Mouse (Mus musculus) left cerebral cortex, postnatal 4 days (tissue): ENCODE results near the gene Gm11214. TPM values are rescaled to one million over a fixed set of nuclear protein-coding genes. Genes with fewer than 3 reads are reported as not detected.

ENCODE experiments used
- DNase-seq: peaks from one replicate; pipeline ENCODE4 v3.0.0-alpha.2; 2022
- intact Hi-C: fragments of 180-260 bp; cut with DNase I; formaldehyde crosslinking; loops from one replicate; pipeline ENCODE4 v1.15.1; 2025
- total RNA-seq, 2 experiments: library from RNA; stranded (reverse); gene quantifications; 2 replicates each; pipeline ENCODE4 v1.2.3; 2021

Gm11214 gene
- not detected for total RNA-seq

DNA sequence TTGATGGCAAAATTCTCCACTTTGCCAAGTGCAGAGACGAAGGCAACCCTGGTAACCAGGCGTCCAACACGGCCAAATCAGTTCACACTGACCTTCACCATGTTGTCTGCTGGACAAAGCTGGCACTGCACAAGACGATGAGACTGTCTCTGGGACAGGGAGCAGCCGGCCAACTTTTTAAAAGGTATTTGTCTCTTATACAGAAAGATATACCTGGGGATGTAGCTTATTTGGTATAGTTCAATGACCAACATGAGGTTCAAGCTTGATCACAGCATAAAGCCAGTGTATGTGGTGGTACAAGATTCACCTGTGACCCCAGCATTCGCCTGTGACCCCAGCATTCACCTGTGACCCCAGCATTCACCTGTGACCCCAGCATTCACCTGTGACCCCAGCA is at the start of gene Gm11214:
TSS of gene Gm11214 (minus strand) at position 101 of the 400 bp plus-strand sequence.
- DNase-seq, result no peak
- intact Hi-C loops, result no loop called here

DNA sequence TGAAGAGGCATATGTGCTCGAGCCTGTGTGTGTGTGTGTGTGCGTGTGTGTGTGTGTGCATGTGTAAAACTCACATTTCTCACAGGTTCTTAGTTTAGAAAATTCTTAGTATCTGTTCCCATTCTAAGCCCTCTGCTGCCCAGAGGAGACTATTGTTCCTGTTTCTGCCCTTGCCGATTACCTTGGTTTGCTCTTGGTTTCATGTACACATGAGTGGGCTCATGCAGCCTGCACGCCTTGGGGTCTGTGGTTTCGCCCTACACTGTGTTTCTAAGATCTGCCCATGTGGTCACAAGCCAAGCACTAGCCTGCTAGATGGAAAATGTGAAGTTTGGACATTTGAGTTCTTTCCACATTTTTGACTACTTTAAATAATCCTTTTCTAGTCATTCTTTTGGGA is 48.7 kb upstream of the Gm11214 start:
- intact Hi-C loops, result no loop called here

DNA sequence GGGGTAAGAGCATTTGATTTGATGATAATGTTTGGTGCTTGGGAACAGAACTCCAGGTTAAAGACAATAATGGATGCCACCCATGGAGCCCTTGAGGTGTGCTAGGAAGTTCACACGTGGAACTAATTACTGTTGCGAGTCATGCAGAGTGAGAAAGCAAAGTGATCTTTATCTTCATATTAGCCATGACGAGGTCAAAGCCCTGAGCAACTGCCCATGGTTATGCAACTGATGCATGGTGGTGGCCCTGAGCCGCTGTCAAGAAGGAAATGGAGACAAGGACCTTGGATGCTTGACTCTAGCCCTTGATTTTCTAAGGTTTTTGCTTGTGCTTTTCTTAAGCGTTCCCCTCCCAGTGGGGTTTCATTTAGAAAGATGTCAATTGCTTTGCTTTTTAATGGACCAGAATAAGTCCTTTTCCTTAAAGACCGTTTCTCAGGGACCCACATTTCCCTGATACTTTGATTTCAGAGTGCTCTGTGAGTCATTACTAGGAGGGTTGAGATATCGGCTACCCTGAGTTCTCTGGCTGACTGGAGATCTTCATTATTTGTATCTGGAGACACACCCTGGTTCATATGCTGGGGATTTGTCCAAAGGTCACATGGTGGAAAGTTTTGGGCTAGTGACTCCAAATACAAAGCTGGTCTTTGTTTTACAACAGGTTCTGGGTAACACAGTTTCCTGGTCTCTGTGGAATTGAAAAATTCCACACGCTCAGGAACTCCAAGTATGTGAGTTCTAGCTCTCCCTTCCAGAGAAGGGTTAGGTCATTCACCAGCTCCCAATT is 47.4 kb upstream of the Gm11214 start:
- no peak for DNase-seq
- intact Hi-C loops, result no loop called here

More for the DNA sequence above, 48.7 kb upstream of the Gm11214 start:
- DNase-seq, result no peak

DNA sequence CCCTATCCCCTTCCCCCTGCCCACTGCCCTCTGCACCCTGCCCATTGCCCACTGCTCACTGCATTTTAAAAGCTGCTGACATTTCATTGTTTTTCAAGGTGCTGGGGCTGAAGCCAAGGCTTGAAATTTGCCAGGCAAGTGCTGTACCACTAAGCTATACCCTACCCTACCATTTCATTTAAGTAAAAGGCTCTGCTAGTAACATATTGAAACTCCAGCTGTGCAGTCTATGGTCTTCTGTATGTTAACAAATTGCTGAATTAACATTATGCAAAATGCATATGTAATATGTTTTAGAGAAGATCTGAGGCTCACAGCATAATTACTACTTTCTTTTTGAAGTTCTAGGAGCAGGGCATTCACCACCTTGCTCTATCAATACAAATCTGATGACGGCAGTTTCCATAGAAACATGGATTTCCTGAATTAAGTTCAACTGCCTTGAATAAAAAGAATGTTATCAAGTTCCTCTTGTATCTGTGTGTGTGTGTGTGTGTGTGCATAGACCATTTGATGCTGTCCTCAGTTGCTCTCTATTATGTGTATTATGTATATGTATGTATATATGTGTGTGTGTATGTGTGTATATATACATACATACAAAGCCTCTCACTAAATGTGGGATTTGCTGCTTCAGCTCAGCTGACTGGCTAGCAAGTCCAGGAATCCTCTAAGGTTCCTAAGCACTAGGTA is 43.2 kb upstream of the Gm11214 start:
- DNase-seq, result no peak
- intact Hi-C loops, result no loop called here

DNA sequence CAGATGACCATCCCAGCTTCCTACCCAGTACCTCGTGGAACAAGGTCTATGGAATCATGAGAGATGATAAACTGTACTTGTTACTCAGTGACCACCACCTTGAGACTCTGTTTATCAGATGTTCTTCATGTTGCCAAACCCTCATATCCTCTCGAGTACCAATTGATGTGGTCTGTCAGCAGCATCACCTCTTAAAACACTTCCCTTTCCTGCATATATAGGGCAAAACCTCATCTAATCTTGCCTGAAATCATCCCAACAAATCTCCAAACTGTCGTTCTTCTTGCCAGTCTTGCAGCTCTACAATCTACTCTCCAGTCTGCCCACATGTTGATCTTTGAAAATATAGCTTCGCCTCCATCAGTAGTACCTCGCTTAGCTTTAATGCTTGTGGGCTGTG is 41.1 kb upstream of the Gm11214 start:
- no peak for DNase-seq
- intact Hi-C loops, result no loop called here

DNA sequence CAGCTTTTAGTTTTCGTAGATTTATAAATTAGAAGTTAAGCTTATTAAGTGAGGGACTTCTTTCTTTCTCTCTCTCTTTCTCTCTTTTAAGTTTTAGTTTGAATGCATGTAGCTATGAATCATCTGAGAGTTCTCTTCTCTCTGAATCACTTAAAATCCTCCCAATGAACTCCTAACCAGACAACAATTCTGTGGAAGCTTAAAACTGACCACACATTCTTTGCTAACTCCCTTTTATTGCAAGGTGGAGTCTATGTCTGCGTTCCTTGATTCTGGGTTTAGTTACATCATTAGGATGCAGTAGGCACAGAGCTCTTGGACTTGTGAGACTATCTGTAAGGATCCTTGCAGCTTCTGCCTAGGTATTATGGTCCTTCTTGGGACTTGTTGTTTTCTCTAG is 40.5 kb upstream of the Gm11214 start:
- intact Hi-C loops, result no loop called here
- DNase-seq, result no peak

DNA sequence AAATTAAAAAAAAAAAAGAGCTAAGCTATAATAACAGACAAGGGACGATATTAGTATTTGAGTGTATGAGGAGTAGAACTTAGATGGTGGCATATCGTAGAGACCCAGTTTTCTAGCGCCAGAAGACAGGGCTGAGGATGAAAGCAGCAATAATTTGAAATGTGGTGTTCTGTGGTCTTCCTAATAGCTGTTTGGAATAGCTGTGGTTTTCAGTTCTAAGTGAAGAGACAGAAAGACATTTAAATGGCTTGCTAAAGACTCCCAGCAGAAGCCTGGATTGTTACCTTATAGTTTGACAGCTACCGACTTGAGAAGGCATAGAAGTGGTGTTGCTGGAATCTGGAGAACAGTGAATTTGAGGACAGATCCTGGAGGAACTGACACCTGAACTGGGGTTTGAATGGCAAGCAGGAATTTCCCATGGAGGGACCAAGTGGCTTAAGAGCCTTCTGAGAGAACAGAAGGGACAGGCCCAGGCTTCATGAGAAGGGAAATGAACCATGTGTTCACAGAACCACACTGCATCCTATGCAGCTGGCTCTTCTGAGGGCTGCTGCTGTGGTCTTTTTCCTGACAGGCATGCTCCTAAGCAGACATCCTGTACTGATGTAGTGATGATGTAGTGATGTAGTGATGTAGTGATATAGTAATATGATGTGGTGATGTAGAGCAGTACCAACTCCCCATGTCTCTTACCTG is 39.0 kb upstream of the Gm11214 start:
- no peak for DNase-seq
- intact Hi-C loops, result no loop called here

DNA sequence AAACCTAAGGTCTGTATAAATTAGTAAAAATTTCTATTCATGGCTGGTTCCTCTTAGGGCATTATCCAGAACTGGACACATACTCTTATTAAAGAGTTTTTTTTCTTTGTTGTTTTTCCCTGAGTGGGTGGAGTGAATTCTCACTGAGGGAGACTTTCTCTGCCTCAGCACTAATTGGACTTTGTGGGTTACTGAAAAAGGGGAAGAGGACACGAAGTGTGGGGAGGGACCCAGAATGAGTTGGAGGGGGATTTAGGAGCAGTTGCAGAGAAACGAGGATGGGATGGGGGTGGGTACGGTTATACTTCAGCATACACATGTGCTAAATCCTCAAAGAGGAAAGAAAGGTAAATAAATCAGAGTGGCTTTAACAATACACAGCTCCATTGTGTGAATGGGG is 36.6 kb upstream of the Gm11214 start:
- intact Hi-C loops, result no loop called here
- DNase-seq, result no peak

DNA sequence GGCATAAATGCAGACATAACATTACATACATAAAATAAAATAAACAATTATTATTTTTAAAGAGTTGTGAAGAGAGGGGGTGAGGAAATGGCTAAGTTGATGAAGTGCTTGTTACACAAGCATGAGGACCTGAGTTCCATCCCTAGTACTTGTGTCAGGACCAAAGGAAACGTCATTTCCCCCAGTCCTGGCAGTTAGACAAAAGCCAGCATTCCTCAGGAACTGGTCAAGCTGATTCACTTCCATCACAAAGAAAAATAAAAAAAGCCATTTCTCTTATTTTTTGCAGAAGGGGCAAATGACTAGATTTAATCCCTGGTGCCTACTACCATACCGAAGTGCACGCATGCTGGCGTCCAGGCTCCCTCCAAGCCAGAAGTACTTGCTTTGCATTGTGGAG is 33.7 kb upstream of the Gm11214 start:
- no peak for DNase-seq
- intact Hi-C loops, result no loop called here

DNA sequence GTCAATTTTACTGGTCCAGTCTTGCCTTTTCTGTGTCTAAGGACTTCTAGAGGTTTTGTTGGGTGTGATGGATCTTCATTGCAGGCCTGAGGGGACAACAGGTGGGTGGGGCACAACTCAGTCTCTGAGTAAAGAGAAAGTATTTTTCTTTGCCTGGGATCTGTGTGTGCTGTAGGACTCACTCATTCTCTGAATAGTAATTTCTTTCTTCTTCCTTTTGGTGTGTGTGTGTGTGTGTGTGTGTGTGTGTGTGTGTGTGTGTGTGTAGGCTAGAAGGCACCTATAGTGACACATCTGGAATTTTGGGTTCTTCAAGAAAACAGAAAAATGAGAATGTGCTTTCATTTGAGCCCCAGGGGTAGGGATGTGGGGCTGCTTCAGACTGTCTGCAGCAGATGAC is 29.2 kb upstream of the Gm11214 start:
- no peak for DNase-seq
- intact Hi-C loops, result no loop called here

DNA sequence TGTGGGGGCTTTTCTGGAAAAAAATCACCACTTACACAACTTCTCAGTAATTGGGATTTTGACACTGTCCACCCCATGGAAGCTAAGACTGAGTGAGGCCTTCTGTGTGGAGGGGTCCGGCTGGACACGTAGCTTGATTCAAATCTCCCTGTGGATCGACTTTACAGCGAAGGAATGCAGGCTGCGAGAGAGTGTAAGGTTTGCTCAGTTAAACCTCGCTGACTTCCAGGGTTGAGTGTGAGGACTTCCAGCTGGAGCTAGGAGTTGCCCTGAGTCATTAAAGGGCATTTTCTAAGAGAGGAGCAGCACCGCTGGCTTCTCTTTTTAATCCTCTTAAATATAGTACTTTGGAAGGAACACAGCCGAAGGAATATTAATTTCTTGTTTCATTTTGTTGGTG is 24.2 kb upstream of the Gm11214 start:
- DNase-seq, result no peak
- intact Hi-C loops, result no loop called here

DNA sequence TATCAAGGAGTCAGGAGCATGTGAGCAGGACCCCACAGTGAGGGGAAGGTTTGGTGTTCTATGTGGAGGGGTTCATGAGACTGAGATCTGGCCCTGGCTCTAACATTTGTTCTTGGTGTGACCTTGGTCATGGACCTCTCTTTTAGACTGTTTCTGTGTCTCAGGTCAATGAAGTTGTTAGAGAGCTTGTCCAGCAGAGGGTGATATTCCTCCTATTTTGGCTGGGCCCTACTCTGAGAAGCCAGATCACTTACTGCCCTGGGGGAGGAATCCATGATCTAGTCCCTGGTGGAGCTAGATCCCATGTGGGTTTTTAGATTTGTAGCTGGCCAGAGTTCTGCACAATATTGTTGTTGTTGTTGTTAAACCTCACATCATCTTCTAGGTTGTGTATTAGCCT is 23.0 kb upstream of the Gm11214 start:
- peak; percentile 9 for DNase-seq
- intact Hi-C loops, result no loop called here

DNA sequence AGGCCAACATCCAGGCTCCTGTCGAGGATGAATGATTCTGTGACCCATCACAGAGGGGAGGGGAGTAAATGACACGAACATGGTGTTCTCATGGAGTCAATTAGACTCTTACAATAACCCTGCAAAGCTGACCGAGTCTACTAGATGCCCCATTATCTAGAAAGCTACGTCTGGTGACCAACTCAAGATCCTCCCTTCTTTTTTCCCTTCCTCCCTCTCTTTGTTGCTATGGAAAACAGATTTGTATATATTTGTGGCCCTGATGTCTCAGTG is 22.0 kb upstream of the Gm11214 start:
- intact Hi-C loops, result no loop called here
- DNase-seq, result no peak

DNA sequence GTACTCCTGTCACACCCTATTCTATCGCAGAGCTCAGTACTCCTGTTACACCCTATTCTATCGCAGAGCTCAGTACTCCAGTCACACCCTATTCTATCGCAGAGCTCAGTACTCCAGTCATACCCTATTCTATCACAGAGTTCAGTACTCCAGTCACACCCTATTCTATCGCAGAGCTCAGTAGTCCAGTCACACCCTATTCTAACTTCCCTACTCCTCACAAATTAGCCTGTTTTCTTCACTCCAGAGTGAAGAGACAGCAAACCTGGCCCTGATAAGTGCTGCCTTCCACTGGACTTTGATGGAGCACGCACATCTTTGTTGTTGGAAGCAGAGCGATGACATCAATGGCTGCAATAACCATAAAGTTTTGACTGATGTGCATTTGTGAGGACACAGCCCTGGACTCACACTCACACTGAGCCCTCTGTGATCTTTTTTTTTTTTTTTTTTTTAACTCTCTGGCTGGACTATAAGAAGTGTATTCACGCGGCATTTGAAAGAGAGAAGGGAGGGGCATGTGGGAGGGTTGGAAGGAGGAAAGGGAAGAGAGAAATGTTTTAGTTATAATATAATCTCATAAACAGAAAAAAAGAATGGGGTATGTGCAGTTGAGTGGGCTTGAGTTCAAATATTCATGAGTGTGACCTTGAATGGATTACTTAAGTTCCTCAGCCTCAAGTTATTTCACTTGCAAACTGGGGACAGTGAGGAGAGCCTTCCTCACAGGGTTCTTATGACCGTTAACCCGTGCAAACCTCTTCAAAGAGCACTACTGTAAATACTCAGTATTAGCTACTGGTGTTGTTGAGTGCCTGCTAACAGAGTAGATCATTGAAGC is 21.5 kb upstream of the Gm11214 start:
- intact Hi-C loops, result no loop called here

DNA sequence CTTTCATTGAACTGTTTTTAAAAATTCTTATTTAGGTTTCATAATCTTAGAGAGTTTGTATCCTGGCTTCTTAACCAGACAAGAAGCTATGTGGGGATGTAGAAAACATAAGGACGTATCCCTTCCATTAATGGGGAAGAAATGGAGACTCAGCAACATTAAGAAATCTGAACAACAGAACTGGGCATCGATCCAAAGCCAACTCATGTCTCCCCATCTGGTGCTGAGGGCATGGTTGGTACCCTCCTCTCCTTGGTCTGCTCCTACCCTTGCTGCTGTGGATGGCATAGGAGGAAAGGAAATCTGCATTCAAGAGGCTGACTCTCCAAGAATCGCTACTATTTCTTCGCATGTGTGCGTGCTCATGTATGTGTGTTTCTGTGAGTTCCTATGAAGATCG is 20.5 kb upstream of the Gm11214 start:
- intact Hi-C loops, result no loop called here
- peak; percentile 43 for DNase-seq

More for the DNA sequence above, 21.5 kb upstream of the Gm11214 start:
- no peak for DNase-seq

DNA sequence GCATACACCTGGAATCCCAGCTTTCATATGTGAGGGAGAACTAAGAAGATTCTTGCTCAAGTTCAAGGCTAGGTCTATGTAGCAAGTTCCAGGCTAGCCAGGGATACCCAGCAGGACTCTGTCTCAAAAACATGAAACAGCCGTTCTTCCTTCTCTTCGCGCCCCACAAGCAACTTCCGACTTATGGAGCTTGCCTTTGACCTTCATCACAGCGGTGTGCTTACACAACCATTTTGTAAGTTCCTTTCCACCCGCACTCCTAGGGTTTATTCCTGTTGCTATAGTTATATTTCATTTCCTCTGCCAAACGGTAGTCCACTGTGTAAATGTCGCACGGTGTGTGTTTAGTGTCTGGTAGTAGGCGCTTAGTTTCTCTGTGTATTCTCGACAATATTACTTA is 19.9 kb upstream of the Gm11214 start:
- DNase-seq, result no peak
- intact Hi-C loops, result no loop called here

DNA sequence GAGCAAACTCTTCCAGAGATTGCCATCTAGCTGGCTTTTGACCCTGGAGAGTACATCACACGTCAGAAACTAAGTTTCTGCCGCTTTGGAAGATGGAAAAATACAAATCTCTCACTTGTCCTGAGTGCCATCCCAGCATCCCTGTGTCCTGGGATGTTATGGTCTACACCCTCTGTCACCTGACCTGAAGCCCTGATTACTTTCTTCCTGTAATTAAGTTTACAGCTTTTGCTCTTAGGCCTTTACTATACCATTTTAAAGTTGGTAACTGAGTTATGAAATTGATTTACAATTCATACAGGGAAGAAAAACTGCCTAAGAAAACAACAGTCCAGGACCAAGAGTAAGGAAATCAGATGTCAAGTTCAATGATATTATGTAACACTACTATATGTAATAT is 19.3 kb upstream of the Gm11214 start:
- no peak for DNase-seq
- intact Hi-C loops, result no loop called here

DNA sequence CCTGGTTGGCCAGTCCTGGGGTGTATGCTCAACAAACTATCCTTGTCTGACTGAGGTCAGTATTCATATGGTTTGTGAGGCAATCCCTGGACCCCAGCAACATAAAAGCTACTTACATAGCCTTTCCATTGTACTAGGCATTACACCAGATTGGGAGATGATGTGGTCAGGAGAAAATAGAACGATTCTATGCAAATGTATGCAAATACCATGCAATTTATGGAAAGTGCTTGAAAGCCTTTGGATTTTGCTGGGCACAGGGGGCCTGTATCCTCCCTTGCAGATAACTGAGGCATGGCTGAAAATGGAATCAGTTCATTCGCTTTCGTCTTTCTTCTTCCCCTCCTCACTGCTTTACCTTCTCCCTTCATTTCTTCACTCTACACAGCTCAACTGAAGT is 18.4 kb upstream of the Gm11214 start:
- DNase-seq, result no peak
- intact Hi-C loops, result no loop called here

DNA sequence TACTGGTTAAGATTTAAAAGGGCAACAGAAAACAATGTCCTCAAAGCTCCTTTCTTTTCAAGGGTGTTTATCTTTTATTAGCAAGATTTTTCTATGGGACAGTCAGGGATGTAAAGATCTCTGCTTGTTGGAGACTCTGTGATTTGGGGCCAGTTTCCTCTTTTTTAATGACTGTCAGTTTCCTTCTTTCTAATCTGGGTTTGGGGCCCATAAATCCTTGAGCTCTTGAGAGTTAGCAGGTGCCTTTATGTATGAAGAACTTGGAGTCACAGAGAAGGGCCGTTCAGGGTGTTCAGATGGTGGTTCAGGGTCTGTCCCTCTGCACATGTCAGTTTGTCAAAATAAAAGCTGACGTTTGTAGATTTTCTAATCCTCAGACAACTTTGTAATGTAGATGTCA is 11.9 kb upstream of the Gm11214 start:
- DNase-seq, result no peak
- intact Hi-C loops, result no loop called here

DNA sequence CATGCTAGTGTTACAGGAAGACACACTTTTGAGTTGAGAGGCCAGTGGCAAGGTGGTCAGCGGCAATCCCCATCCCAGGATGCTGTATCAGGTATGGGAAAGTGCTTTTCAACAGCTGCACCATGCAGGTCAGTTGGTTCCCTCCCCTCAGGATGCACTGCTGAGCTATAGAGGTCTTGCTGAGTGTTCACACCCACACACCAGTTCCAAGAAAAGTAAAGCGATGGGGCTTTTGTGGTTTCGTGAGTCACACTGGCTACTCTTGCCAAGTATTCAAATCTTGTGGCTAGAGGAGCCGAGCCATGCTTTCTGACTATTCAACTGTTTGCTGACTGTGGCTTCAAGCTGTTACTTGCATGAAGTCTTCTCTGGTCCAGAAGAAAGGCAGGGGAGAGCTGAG is 5.1 kb upstream of the Gm11214 start:
- intact Hi-C loops, result no loop called here
- DNase-seq, result no peak

DNA sequence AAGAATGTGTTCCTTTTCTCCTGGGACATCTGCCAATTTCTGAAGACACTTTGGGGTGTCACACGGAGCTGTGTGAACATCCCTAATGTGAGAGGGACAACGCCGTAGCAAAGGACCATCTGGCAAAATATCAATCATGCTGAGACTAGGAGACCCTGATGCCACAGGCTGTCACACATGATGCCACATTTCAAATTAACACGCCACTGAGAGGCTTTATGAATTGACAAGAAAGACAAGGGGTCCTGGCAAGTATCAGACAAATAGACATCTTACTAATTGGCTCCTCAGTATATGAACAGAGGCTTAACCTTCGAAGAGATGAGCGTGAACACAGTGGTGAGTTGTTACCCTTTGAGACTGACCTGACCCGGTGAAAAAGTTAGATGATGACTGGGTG is 2.6 kb upstream of the Gm11214 start:
- peak; percentile 27 for DNase-seq
- intact Hi-C loops, result no loop called here
